Mouse (Mus musculus): ENCODE measurements at regions not wholly inside any gene's neighbourhood (a gene's known extent, or its start where the extent isn't known, plus 50 kb on each side); places are given as distances from the start of the nearest gene placed in this dataset.
A peak's percentile ranks its signal among the peaks of the same experiment; 100 is the strongest.
"Not testable (repeated sequence)": the region's sequence is repeated elsewhere in the genome, so short reads cannot be mapped to it uniquely, and the experiment has no call there.

GRCm38 (mm10) chrX:77425728-77426102, 85.1 kb upstream of the Tbl1x start:
- H3K9ac ChIP-seq (ENCODE audit: low read depth, low read length); H3K9me3 ChIP-seq (ENCODE audit: control insufficient read depth, low read length); H3K27me3 ChIP-seq (ENCODE audit: control insufficient read depth, insufficient read depth, low read length); H3K27ac ChIP-seq (ENCODE audit: low read depth, low read length); H3K36me3 ChIP-seq (ENCODE audit: control insufficient read depth, insufficient read depth, low read length); H3K4me2 ChIP-seq (replicated peaks; ENCODE audit: low read depth, low read length); ATAC-seq (ENCODE audit: low FRiP score, low TSS enrichment); H3K4me1 ChIP-seq (ENCODE audit: control insufficient read depth, insufficient read depth, low read length); H3K4me3 ChIP-seq (ENCODE audit: low read length): not testable (repeated sequence)
- WGBS = 68% methylated on average over 3 of the region's 3 CpGs

GRCm38 (mm10) chrX:77426836-77427235, 84.0 kb upstream of the Tbl1x start:
- not testable (repeated sequence) for H3K9me3 ChIP-seq (ENCODE audit: control insufficient read depth, low read length); H3K27me3 ChIP-seq (ENCODE audit: control insufficient read depth, insufficient read depth, low read length); H3K4me2 ChIP-seq (replicated peaks; ENCODE audit: low read depth, low read length); H3K4me3 ChIP-seq (ENCODE audit: low read length); H3K36me3 ChIP-seq (ENCODE audit: control insufficient read depth, insufficient read depth, low read length); H3K9ac ChIP-seq (ENCODE audit: low read depth, low read length); H3K27ac ChIP-seq (ENCODE audit: low read depth, low read length); H3K4me1 ChIP-seq (ENCODE audit: control insufficient read depth, insufficient read depth, low read length); ATAC-seq (ENCODE audit: low FRiP score, low TSS enrichment)
- 84% methylated on average over 6 of the region's 6 CpGs for WGBS

- no peaks in the 10 kb centered on the region for H3K4me1 ChIP-seq (ENCODE audit: control insufficient read depth, insufficient read depth, low read length)
- H3K9ac ChIP-seq (ENCODE audit: low read depth, low read length) = no peak overlapping the region
- H3K9me3 ChIP-seq (ENCODE audit: control insufficient read depth, low read length) = no peaks in the 10 kb centered on the region
- no peak for ATAC-seq (ENCODE audit: low FRiP score, low TSS enrichment)
- H3K27ac ChIP-seq (ENCODE audit: low read depth, low read length) = no peak overlapping the region; the same call in 1 of the 2 replicates
- WGBS = 72% methylated on average over 2 of the region's 2 CpGs
- H3K36me3 ChIP-seq (ENCODE audit: control insufficient read depth, insufficient read depth, low read length) = no peaks in the 10 kb centered on the region
- no peaks in the 10 kb centered on the region for H3K27me3 ChIP-seq (ENCODE audit: control insufficient read depth, insufficient read depth, low read length)
- H3K4me3 ChIP-seq (ENCODE audit: low read length) = no peak overlapping the region
- no peak overlapping the region for H3K4me2 ChIP-seq (replicated peaks; ENCODE audit: low read depth, low read length)
Measured at GRCm38 (mm10) chrX:77432001-77432565, 78.7 kb upstream of the Tbl1x start.

- Histone ChIP-seq H3K4me1 (ENCODE audit: control insufficient read depth, insufficient read depth, low read length) (no peaks in the 10 kb centered on the region), H3K9me3 (ENCODE audit: control insufficient read depth, low read length) (no peaks in the 10 kb centered on the region), H3K9ac (ENCODE audit: low read depth, low read length) (no peak overlapping the region), H3K27ac (ENCODE audit: low read depth, low read length) (peak overlapping the region; percentile 24; the same call in 1 of the 2 replicates), H3K4me3 (ENCODE audit: low read length) (no peak overlapping the region; the same call in 1 of the 2 replicates), H3K4me2 (replicated peaks; ENCODE audit: low read depth, low read length) (peak overlapping the region; percentile 34), H3K27me3 (ENCODE audit: control insufficient read depth, insufficient read depth, low read length) (no peaks in the 10 kb centered on the region), H3K36me3 (ENCODE audit: control insufficient read depth, insufficient read depth, low read length) (no peaks in the 10 kb centered on the region)
- WGBS = 22% methylated on average over 26 of the region's 29 CpGs
- ATAC-seq (ENCODE audit: low FRiP score, low TSS enrichment) = peak; percentile 98
Measured at GRCm38 (mm10) chrX:77432846-77433810, 77.7 kb upstream of the Tbl1x start.

GRCm38 (mm10) chrX:77433811-77434192, 77.0 kb upstream of the Tbl1x start:
- peak overlapping the region; percentile 34 for H3K4me2 ChIP-seq (replicated peaks; ENCODE audit: low read depth, low read length)
- H3K9me3 ChIP-seq (ENCODE audit: control insufficient read depth, low read length) = no peaks in the 10 kb centered on the region
- no peak for ATAC-seq (ENCODE audit: low FRiP score, low TSS enrichment)
- WGBS = 45% methylated on average over 3 of the region's 3 CpGs
- no peak overlapping the region for H3K4me3 ChIP-seq (ENCODE audit: low read length)
- no peaks in the 10 kb centered on the region for H3K27me3 ChIP-seq (ENCODE audit: control insufficient read depth, insufficient read depth, low read length)
- peak overlapping the region; percentile 24; the same call in 1 of the 2 replicates for H3K27ac ChIP-seq (ENCODE audit: low read depth, low read length)
- H3K4me1 ChIP-seq (ENCODE audit: control insufficient read depth, insufficient read depth, low read length) = no peaks in the 10 kb centered on the region
- no peaks in the 10 kb centered on the region for H3K36me3 ChIP-seq (ENCODE audit: control insufficient read depth, insufficient read depth, low read length)
- no peak overlapping the region for H3K9ac ChIP-seq (ENCODE audit: low read depth, low read length)

- Histone ChIP-seq H3K4me2 (replicated peaks; ENCODE audit: low read depth, low read length) (no peak overlapping the region), H3K4me1 (ENCODE audit: control insufficient read depth, insufficient read depth, low read length) (no peaks in the 10 kb centered on the region), H3K9me3 (ENCODE audit: control insufficient read depth, low read length) (no peaks in the 10 kb centered on the region), H3K27me3 (ENCODE audit: control insufficient read depth, insufficient read depth, low read length) (no peaks in the 10 kb centered on the region), H3K27ac (ENCODE audit: low read depth, low read length) (no peak overlapping the region), H3K36me3 (ENCODE audit: control insufficient read depth, insufficient read depth, low read length) (no peaks in the 10 kb centered on the region), H3K4me3 (ENCODE audit: low read length) (no peak overlapping the region), H3K9ac (ENCODE audit: low read depth, low read length) (no peak overlapping the region)
- WGBS = 52% methylated on average over 3 of the region's 3 CpGs
- no peak for ATAC-seq (ENCODE audit: low FRiP score, low TSS enrichment)
Measured at GRCm38 (mm10) chrX:77443852-77444492, 66.8 kb upstream of the Tbl1x start.

- ATAC-seq (ENCODE audit: low FRiP score, low TSS enrichment) = no peak
- no peaks in the 10 kb centered on the region for H3K9me3 ChIP-seq (ENCODE audit: control insufficient read depth, low read length)
- no peaks in the 10 kb centered on the region for H3K27me3 ChIP-seq (ENCODE audit: control insufficient read depth, insufficient read depth, low read length)
- no peak overlapping the region for H3K27ac ChIP-seq (ENCODE audit: low read depth, low read length)
- WGBS = 90% methylated on average over 3 of the region's 3 CpGs
- no peak overlapping the region for H3K9ac ChIP-seq (ENCODE audit: low read depth, low read length)
- no peak overlapping the region for H3K4me2 ChIP-seq (replicated peaks; ENCODE audit: low read depth, low read length)
- H3K4me1 ChIP-seq (ENCODE audit: control insufficient read depth, insufficient read depth, low read length) = no peaks in the 10 kb centered on the region
- H3K36me3 ChIP-seq (ENCODE audit: control insufficient read depth, insufficient read depth, low read length) = no peaks in the 10 kb centered on the region
- H3K4me3 ChIP-seq (ENCODE audit: low read length) = no peak overlapping the region
Measured at GRCm38 (mm10) chrX:77446755-77447154, 64.1 kb upstream of the Tbl1x start.

- Histone ChIP-seq H3K9ac (ENCODE audit: low read depth, low read length) (no peak overlapping the region), H3K4me3 (ENCODE audit: low read length) (no peak overlapping the region), H3K4me2 (replicated peaks; ENCODE audit: low read depth, low read length) (no peak overlapping the region), H3K27ac (ENCODE audit: low read depth, low read length) (no peak overlapping the region), H3K27me3 (ENCODE audit: control insufficient read depth, insufficient read depth, low read length) (no peaks in the 10 kb centered on the region), H3K4me1 (ENCODE audit: control insufficient read depth, insufficient read depth, low read length) (no peaks in the 10 kb centered on the region), H3K36me3 (ENCODE audit: control insufficient read depth, insufficient read depth, low read length) (no peaks in the 10 kb centered on the region), H3K9me3 (ENCODE audit: control insufficient read depth, low read length) (no peaks in the 10 kb centered on the region)
- no peak for ATAC-seq (ENCODE audit: low FRiP score, low TSS enrichment)
- WGBS = 83% methylated on average over 1 of the region's 1 CpGs
Measured at GRCm38 (mm10) chrX:77451977-77452675, 58.7 kb upstream of the Tbl1x start.
